Mouse (Mus musculus) C2C12 (cell line): ENCODE measurements around the gene Utrn. TPM values are rescaled to one million over a fixed set of nuclear protein-coding genes. Genes with fewer than 3 reads are reported as not detected.

Experiments
- H3K27me3 ChIP-seq: one replicate; pipeline ENCODE4 v1.6.1; 2011; ENCODE audit not compliant: control insufficient read depth, insufficient read depth, insufficient read length
- H3K36me3 ChIP-seq: one replicate; pipeline ENCODE4 v1.6.1; 2011; ENCODE audit not compliant: control insufficient read depth, insufficient read depth
- H3K4me3 ChIP-seq: one replicate; pipeline ENCODE4 v1.5.1; 2011; ENCODE audit warnings: mild to moderate bottlenecking, control low read depth; ENCODE audit not compliant: poor library complexity, insufficient read depth, severe bottlenecking
- H3K79me2 ChIP-seq: one replicate; pipeline ENCODE4 v1.6.1; 2011; ENCODE audit not compliant: control insufficient read depth, insufficient read depth
- H3K79me3 ChIP-seq: one replicate; pipeline ENCODE4 v1.6.1; 2011; ENCODE audit warnings: low read depth, control low read depth
- H3ac ChIP-seq: one replicate; pipeline ENCODE3; 2011; ENCODE audit warnings: low read depth; ENCODE audit not compliant: control insufficient read depth, insufficient read length
- CEBPB ChIP-seq: IDR thresholded peaks from one replicate; pipeline ENCODE4 v1.6.1; 2011; ENCODE audit warnings: low read depth, mild to moderate bottlenecking, control low read depth, moderate library complexity
- CTCF ChIP-seq: IDR thresholded peaks from one replicate; pipeline ENCODE4 v1.5.1; 2011; ENCODE audit not compliant: control insufficient read depth, insufficient read depth, insufficient read length
- FOSL1 ChIP-seq: IDR thresholded peaks from one replicate; pipeline ENCODE4 v1.8.0; 2011; ENCODE audit warnings: mild to moderate bottlenecking, low read length; ENCODE audit not compliant: poor library complexity, insufficient read depth, severe bottlenecking
- MAX ChIP-seq: IDR thresholded peaks from one replicate; pipeline ENCODE4 v1.6.1; 2011; ENCODE audit warnings: mild to moderate bottlenecking, control low read depth
- MYOD1 ChIP-seq: IDR thresholded peaks from one replicate; pipeline ENCODE4 v1.6.1; 2011; ENCODE audit warnings: low read depth; ENCODE audit not compliant: control insufficient read depth, insufficient read length
- MYOG ChIP-seq: IDR thresholded peaks from one replicate; pipeline ENCODE4 v1.6.1; 2011; ENCODE audit not compliant: control insufficient read depth, insufficient read length; ENCODE audit errors: extremely low read depth
- USF1 ChIP-seq: IDR thresholded peaks from one replicate; pipeline ENCODE4 v1.6.1; 2011; ENCODE audit warnings: low read depth, mild to moderate bottlenecking, control low read depth, moderate library complexity
- polyA plus RNA-seq: library from polyadenylated mRNA; unstranded; fragments of >200 nt; fragmentation: generic; extraction: Trizol; gene quantifications from one replicate; pipeline ENCODE4 v1.2.1, GENCODE M21; 2012; ENCODE audit warnings: missing spikeins

Gene Utrn
- polyA plus RNA-seq, 1 experiment = 10.5 TPM

GRCm38 (mm10) chr10:12572759-12573158 is 296.4 kb downstream of the Utrn start:
- no peak overlapping the region for H3ac ChIP-seq
- no peak for TF ChIP-seq MYOG
- TF ChIP-seq FOSL1 = no peak
- TF ChIP-seq MYOD1 = no peak
- TF ChIP-seq CEBPB = no peak
- no peak for TF ChIP-seq CTCF
- TF ChIP-seq MAX = no peak
- TF ChIP-seq USF1 = no peak
- peaks cover 2% of the 10 kb centered on the region for H3K79me3 ChIP-seq
- H3K27me3 ChIP-seq = no peaks in the 10 kb centered on the region
- H3K36me3 ChIP-seq = no peaks in the 10 kb centered on the region
- H3K4me3 ChIP-seq = no peak overlapping the region
- H3K79me2 ChIP-seq = no peaks in the 10 kb centered on the region

- TF ChIP-seq USF1 (no peak), MYOD1 (no peak), CTCF (no peak), FOSL1 (no peak), CEBPB (no peak), MYOG (no peak), MAX (no peak)
- Histone ChIP-seq H3K36me3 (no peaks in the 10 kb centered on the region), H3K79me2 (no peaks in the 10 kb centered on the region), H3K27me3 (no peaks in the 10 kb centered on the region), H3K4me3 (no peak overlapping the region), H3K79me3 (no peaks in the 10 kb centered on the region), H3ac (no peak overlapping the region)
These were observed 304.7 kb downstream of the Utrn start for GRCm38 (mm10) chr10:12564425-12564824.

- H3K4me3 ChIP-seq = no peak overlapping the region
- no peaks in the 10 kb centered on the region for H3K27me3 ChIP-seq
- TF ChIP-seq MYOD1 = no peak
- TF ChIP-seq CTCF = no peak
- TF ChIP-seq FOSL1 = no peak
- TF ChIP-seq USF1 = no peak
- no peak for TF ChIP-seq MAX
- TF ChIP-seq CEBPB = no peak
- no peak for TF ChIP-seq MYOG
- H3K36me3 ChIP-seq = no peaks in the 10 kb centered on the region
- H3K79me3 ChIP-seq = no peaks in the 10 kb centered on the region
- H3ac ChIP-seq = no peak overlapping the region
- H3K79me2 ChIP-seq = no peaks in the 10 kb centered on the region
These were observed 310.4 kb downstream of the Utrn start for GRCm38 (mm10) chr10:12558810-12559209.

DNA sequence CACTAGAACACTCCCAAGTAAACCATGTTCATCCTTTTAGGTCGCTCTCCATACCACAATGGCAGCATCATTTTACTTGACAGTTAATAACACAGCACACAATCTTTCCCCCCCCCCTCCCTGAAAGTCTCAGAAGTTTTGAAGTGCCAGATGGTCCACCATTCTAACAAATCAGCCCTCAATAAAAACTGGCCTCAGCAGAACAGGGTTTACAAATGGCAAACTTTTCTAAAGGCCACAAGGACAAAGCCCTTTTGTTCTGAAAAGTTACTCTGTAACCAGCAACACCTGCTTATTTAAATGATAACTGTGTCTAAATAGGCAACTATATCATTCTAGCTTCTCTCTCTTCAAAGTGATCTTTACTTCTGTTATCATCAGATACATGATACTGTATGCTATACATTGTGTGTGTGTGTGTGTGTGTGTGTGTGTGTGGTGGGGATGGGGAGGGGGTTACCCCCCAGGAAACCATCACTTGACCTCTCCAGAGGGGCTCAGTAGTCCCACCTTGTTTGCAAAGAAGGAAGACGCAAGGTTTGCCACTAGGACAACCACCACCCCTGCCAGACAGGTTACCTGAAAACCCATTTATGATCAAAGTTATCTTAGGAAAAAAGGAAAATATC is 315.0 kb downstream of the Utrn start:
- H3K36me3 ChIP-seq = no peaks in the 10 kb centered on the region
- TF ChIP-seq CEBPB = no peak
- no peak for TF ChIP-seq MYOG
- no peak for TF ChIP-seq USF1
- no peak for TF ChIP-seq MAX
- no peak for TF ChIP-seq MYOD1
- TF ChIP-seq CTCF = no peak

DNA sequence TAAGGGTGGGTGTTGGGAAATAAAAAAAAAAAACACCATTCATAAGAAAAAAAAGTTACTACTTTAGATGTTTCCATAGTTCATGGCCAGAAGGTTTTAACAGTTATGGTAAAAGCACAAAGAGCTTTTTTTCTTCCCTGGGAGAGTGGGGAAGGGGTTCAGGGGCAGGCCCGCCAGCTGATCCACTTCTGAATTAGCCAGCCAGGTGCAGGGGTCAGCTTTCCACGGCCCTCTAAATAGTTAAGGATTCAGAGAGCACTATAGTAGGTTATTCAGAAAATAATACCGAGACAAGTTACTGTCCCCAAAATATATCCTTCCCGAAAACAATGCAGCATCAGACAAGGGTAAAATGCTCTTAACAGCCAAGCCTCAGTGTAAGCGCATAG is 316.3 kb downstream of the Utrn start:
- H3K79me3 ChIP-seq = no peaks in the 10 kb centered on the region
- no peaks in the 10 kb centered on the region for H3K27me3 ChIP-seq
- no peak overlapping the region for H3K4me3 ChIP-seq
- H3K36me3 ChIP-seq = no peaks in the 10 kb centered on the region
- no peaks in the 10 kb centered on the region for H3K79me2 ChIP-seq
- TF ChIP-seq MAX (no peak), USF1 (no peak), FOSL1 (no peak), CEBPB (no peak), MYOD1 (no peak), CTCF (no peak), MYOG (no peak)
- no peak overlapping the region for H3ac ChIP-seq

More for the DNA sequence above, 315.0 kb downstream of the Utrn start:
- Histone ChIP-seq H3K79me3 (no peaks in the 10 kb centered on the region), H3K79me2 (no peaks in the 10 kb centered on the region), H3ac (no peak overlapping the region), H3K4me3 (no peak overlapping the region), H3K27me3 (no peaks in the 10 kb centered on the region)

- H3K27me3 ChIP-seq = no peaks in the 10 kb centered on the region
- no peak overlapping the region for H3K4me3 ChIP-seq
- TF ChIP-seq MYOG (no peak), CEBPB (no peak), FOSL1 (no peak), CTCF (no peak), MAX (no peak), USF1 (no peak), MYOD1 (no peak)
- no peaks in the 10 kb centered on the region for H3K79me3 ChIP-seq
- no peaks in the 10 kb centered on the region for H3K36me3 ChIP-seq
- no peaks in the 10 kb centered on the region for H3K79me2 ChIP-seq
- no peak overlapping the region for H3ac ChIP-seq
These were observed 316.8 kb downstream of the Utrn start for GRCm38 (mm10) chr10:12552196-12552889.
